Mouse (Mus musculus) neural tube, embryonic 14.5 days (tissue): ENCODE measurements at regions not wholly inside any gene's neighbourhood (a gene's known extent, or its start where the extent isn't known, plus 50 kb on each side); places are given as distances from the start of the nearest gene placed in this dataset.

Source experiments
- ATAC-seq: fragments of 200-750 bp; cut with Nextera tagmentation; 2 replicates; pipeline ENCODE4 v1.8.0; 2017; ENCODE audit warnings: low read depth, mild to moderate bottlenecking, moderate TSS enrichment, moderate library complexity
- H3K27ac ChIP-seq: fragments of 300-500 bp; sonication (generic); 2 replicates; pipeline ENCODE4 v1.5.1; 2014; ENCODE audit warnings: low read depth, mild to moderate bottlenecking, control low read depth, low read length, moderate library complexity, mixed read lengths
- H3K27me3 ChIP-seq: fragments of 300-500 bp; sonication (generic); 2 replicates; pipeline ENCODE4 v1.6.1; 2014; ENCODE audit warnings: low read length; ENCODE audit not compliant: control insufficient read depth, insufficient read depth
- H3K36me3 ChIP-seq: fragments of 300-500 bp; sonication (generic); 2 replicates; pipeline ENCODE4 v1.6.1; 2014; ENCODE audit warnings: low read length, mixed read lengths; ENCODE audit not compliant: control insufficient read depth, insufficient read depth
- H3K4me1 ChIP-seq: fragments of 300-500 bp; sonication (generic); 2 replicates; pipeline ENCODE4 v1.6.1; 2014; ENCODE audit warnings: low read length; ENCODE audit not compliant: control insufficient read depth, insufficient read depth
- H3K4me2 ChIP-seq: fragments of 300-500 bp; sonication (generic); 2 replicates; pipeline ENCODE4 v1.6.1; 2014; ENCODE audit warnings: mild to moderate bottlenecking, low read depth, low read length, control low read depth
- H3K4me3 ChIP-seq: fragments of 300-500 bp; sonication (generic); 2 replicates; pipeline ENCODE4 v1.5.1; 2014; ENCODE audit warnings: low read depth, low read length, control low read depth, mixed read lengths
- H3K9ac ChIP-seq: fragments of 300-500 bp; sonication (generic); replicated peaks from 2 replicates; pipeline ENCODE4 v1.6.1; 2014; ENCODE audit warnings: low read depth, mild to moderate bottlenecking, control low read depth, low read length, mixed read lengths
- H3K9me3 ChIP-seq: fragments of 300-500 bp; sonication (generic); 2 replicates; pipeline ENCODE4 v1.6.1; 2016; ENCODE audit warnings: low read length; ENCODE audit not compliant: control insufficient read depth
- WGBS: fragments of 180-500 bp; shearing (Covaris S2); extraction: QIAGEN DNeasy Blood & Tissue Kit; methylation state at CpG from one replicate; pipeline ENCODE4 v1.1.7; 2014; 5-methylcytosine and 5-hydroxymethylcytosine counted together

DNA sequence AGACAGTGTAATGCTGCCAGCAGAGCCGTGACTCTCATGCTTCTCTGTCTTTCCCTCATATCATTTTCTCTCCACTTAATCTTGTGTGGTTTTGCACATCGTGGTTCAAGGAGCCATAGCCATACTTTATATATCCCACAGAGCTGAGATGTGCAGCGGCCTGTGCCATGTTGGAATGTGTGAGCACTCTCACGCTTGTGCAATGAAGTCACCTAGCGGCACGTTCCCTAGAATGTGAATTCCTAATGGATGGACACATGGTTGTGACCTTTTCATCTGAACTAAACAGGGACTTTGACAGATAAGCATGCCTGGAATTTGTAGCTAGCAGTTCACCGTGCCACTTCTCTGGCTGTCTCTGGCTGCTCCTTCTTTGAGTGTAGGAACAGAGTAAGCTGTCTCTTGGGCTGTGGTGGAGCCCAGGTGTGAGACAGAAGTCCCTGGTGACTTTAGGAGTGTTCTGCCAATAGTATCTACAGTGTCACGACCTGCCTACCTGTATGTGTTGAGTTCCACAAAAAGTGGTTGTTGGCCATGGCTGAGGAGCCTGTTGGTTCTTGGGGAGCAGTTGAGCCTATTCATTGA lies 129.0 kb downstream of the Bod1 start:
- Histone ChIP-seq H3K9me3 (no peaks in the 10 kb centered on the region), H3K27ac (no peak overlapping the region), H3K4me2 (no peak overlapping the region), H3K4me1 (no peaks in the 10 kb centered on the region), H3K4me3 (no peak overlapping the region), H3K9ac (no peak overlapping the region), H3K36me3 (no peaks in the 10 kb centered on the region), H3K27me3 (no peaks in the 10 kb centered on the region)
- ATAC-seq, result no peak
- WGBS, result 85% methylated on average over 8 of the region's 8 CpGs

DNA sequence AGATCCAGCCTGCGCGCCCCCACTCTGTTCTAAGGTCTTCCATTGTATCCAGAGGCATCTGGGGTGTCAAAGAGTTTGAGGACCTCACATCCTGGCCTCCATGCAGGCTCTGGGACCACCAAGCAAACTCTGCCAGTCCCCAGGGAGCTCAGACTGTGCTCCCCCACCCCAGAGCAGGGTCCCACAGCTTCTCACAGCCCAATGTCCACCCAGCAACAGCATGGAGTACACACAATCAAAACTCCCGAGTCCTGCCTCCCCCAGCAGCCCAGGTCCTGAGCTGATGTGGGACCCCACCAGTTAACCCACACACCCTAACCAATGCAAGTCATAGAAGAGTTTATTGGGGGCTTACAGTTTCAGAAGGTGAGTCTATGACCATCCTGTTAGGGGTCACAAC lies 130.3 kb downstream of the Bod1 start:
- H3K4me2 ChIP-seq, result no peak overlapping the region
- no peak overlapping the region for H3K4me3 ChIP-seq
- no peaks in the 10 kb centered on the region for H3K9me3 ChIP-seq
- ATAC-seq, result no peak
- no peak overlapping the region for H3K9ac ChIP-seq
- H3K27me3 ChIP-seq, result no peaks in the 10 kb centered on the region
- WGBS, result 87% methylated on average over 3 of the region's 3 CpGs
- H3K36me3 ChIP-seq, result no peaks in the 10 kb centered on the region
- H3K4me1 ChIP-seq, result no peaks in the 10 kb centered on the region
- H3K27ac ChIP-seq, result no peak overlapping the region

DNA sequence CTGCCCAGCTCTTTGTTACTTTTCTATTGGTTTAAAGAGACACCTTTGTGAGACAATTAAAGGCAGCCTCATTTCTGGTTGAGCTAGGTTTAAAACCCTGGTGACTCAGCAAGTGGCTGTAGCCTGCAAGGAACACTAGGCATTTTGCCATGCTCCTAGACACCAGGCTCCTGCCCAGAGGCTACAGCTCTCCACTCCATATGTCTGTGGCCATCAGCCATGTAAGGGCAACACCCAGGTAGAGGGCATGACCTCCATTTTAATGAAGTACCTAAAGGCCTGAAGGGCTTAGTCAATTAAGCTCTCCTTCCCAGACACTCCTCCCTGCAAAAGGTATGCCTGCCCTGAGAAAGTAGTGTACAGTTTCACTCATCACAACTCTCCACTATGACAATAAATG lies 130.9 kb downstream of the Bod1 start:
- H3K27ac ChIP-seq, result no peak overlapping the region
- H3K36me3 ChIP-seq, result no peaks in the 10 kb centered on the region
- no peaks in the 10 kb centered on the region for H3K27me3 ChIP-seq
- no peak for ATAC-seq
- H3K9ac ChIP-seq, result no peak overlapping the region
- no peak overlapping the region for H3K4me3 ChIP-seq
- H3K4me2 ChIP-seq, result no peak overlapping the region
- H3K4me1 ChIP-seq, result no peaks in the 10 kb centered on the region
- no peaks in the 10 kb centered on the region for H3K9me3 ChIP-seq

DNA sequence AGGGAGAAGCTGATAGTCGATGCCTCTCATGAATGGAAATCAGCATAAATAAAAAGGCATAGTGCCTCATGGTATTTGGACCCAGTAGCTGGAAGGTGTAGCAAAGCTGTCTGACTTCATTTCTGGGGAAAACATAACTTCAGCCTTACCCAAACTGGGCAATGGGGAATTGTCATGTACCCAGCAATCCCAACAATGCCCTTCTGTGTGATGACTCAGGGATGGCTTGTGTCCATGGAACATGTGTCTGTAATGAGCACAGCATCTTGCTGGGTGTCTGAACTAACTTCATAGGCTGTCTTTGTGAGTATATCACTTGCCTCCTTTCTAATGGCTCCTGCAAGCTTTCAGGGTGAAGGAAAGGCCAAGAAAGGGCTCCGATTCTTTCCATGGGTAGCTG lies 140.3 kb downstream of the Bod1 start:
- no peaks in the 10 kb centered on the region for H3K27me3 ChIP-seq
- no peaks in the 10 kb centered on the region for H3K36me3 ChIP-seq
- no peak for ATAC-seq
- no peak overlapping the region for H3K27ac ChIP-seq
- no peak overlapping the region for H3K4me2 ChIP-seq
- no peak overlapping the region for H3K4me3 ChIP-seq
- H3K9ac ChIP-seq, result no peak overlapping the region
- no peaks in the 10 kb centered on the region for H3K4me1 ChIP-seq
- no peaks in the 10 kb centered on the region for H3K9me3 ChIP-seq
- WGBS, result 93% methylated on average over 2 of the region's 2 CpGs

DNA sequence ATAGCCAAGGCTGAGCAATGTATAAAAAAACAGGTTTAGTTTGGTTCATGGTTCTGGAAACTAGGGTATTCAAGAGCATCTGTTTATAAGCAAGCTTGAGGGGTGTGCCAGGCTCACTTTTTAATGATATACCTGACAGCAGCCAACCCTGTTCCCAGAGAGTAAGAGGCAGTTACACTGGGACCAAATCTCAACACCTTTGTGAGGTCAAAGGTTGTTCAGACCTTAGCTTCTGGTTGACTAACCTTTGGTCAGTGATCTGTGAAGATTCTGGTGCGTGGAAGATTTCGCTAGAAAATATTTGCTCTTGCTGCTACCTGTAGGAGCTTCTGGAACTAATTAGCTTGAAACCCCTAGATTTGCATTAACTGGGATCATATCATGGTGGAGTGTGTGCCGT lies 140.8 kb downstream of the Bod1 start:
- Histone ChIP-seq H3K9ac (no peak overlapping the region), H3K9me3 (no peaks in the 10 kb centered on the region), H3K4me1 (no peaks in the 10 kb centered on the region), H3K4me2 (no peak overlapping the region), H3K27me3 (no peaks in the 10 kb centered on the region), H3K36me3 (no peaks in the 10 kb centered on the region), H3K4me3 (no peak overlapping the region), H3K27ac (no peak overlapping the region)
- 94% methylated on average over 3 of the region's 3 CpGs for WGBS
- ATAC-seq, result no peak

DNA sequence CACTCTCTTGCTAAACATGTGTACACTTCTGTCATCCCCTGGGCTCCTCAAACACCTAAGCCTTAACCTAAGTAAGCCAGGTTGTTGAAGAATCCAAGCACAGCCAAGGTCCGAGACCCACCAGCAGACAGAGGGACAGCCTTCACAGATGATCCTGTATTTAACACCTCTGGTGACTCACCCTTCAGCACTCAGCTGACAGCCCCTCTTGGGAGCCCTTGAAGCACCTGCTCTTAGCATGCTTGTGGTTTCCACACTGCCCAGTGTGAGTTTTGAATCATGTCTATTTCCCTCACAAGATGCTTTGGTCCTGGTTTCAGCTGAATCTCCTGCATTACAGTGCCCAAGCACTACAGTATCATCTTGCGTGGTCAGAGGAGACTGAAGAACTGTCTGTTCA lies 142.0 kb downstream of the Bod1 start:
- H3K9me3 ChIP-seq, result no peaks in the 10 kb centered on the region
- no peak overlapping the region for H3K4me3 ChIP-seq
- H3K27ac ChIP-seq, result no peak overlapping the region
- H3K36me3 ChIP-seq, result no peaks in the 10 kb centered on the region
- no peaks in the 10 kb centered on the region for H3K27me3 ChIP-seq
- 92% methylated on average over 2 of the region's 2 CpGs for WGBS
- no peak overlapping the region for H3K4me2 ChIP-seq
- no peak overlapping the region for H3K9ac ChIP-seq
- no peak for ATAC-seq
- no peaks in the 10 kb centered on the region for H3K4me1 ChIP-seq

DNA sequence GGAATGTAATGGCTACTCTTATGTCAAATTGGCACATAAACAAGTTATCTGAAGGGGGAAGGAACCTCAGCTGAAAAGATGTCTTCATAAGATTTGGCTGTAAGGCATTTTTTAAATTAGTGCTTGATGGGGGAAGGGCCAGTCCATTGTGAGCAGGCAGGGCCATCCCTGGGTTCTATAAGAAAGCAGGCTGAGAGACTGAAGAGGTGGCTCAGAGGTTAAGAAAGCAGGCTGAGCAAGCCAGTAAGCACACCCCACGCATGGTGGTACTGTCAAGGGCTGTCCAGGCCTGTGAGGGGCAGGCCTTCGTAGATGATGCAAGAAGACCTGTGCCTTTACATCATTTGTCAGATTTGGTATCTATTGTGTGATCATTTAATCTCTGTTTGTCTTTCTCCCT lies 147.0 kb downstream of the Bod1 start:
- 80% methylated on average over 2 of the region's 2 CpGs for WGBS
- no peak overlapping the region for H3K9ac ChIP-seq
- no peak overlapping the region for H3K4me3 ChIP-seq
- H3K27me3 ChIP-seq, result no peaks in the 10 kb centered on the region
- no peak overlapping the region for H3K27ac ChIP-seq
- H3K4me1 ChIP-seq, result no peaks in the 10 kb centered on the region
- no peaks in the 10 kb centered on the region for H3K9me3 ChIP-seq
- no peaks in the 10 kb centered on the region for H3K36me3 ChIP-seq
- H3K4me2 ChIP-seq, result no peak overlapping the region
- no peak for ATAC-seq

DNA sequence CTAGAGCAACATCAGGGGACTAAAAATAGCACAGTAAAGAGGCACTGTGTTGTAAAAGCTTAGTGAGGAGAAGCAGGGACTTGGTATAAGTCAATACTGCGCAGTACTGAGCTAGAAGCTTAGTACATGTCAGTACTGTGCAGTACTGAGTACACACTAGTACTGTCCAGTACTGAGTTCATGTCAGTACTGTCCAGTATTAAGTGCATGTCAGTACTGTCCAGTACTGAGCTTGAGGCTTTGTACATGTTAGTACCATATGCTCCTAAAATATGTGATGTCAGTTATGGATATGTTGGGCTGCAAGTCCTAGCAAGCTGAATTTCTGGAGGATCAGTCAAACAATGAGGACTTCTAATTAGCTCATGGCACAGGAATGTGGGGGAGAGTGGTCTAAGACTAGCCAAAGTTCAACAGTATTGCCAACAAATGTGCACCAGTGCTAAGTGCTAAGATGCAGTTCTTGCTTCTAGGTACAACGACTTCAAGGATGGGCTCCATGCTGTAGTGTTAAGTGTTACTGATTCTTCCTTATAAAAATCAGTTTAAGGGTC lies 147.5 kb downstream of the Bod1 start:
- no peak overlapping the region for H3K27ac ChIP-seq
- H3K9ac ChIP-seq, result no peak overlapping the region
- H3K4me1 ChIP-seq, result no peaks in the 10 kb centered on the region
- no peaks in the 10 kb centered on the region for H3K36me3 ChIP-seq
- no peaks in the 10 kb centered on the region for H3K9me3 ChIP-seq
- no peak overlapping the region for H3K4me2 ChIP-seq
- 94% methylated on average over 2 of the region's 2 CpGs for WGBS
- no peak overlapping the region for H3K4me3 ChIP-seq
- ATAC-seq, result no peak
- H3K27me3 ChIP-seq, result no peaks in the 10 kb centered on the region

DNA sequence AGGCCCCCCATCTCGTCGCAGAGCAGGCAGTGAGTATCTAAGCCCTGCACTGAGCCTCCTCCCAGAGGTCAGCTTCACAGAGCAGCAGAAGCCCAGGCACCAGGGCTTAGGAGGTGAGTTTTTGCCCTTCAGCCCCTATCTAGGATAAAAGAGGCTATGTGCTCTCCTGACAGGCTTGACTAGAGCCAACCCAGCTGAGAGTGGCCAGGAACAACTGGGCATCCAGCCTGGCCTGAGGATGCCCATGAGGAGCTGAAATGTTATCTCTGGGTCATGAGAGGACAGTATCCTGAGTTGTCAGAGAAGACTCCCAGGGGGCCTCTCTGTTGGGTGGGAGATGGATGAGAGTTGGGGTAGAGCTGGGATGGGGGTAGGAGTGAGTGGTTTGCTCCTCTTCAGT lies 149.6 kb downstream of the Bod1 start:
- no peaks in the 10 kb centered on the region for H3K9me3 ChIP-seq
- no peak overlapping the region for H3K27ac ChIP-seq
- WGBS, result 85% methylated on average over 2 of the region's 2 CpGs
- H3K4me2 ChIP-seq, result no peak overlapping the region
- no peak for ATAC-seq
- no peak overlapping the region for H3K4me3 ChIP-seq
- no peaks in the 10 kb centered on the region for H3K36me3 ChIP-seq
- H3K9ac ChIP-seq, result no peak overlapping the region
- no peaks in the 10 kb centered on the region for H3K4me1 ChIP-seq
- H3K27me3 ChIP-seq, result no peaks in the 10 kb centered on the region
